Mouse (Mus musculus) kidney, adult 2 months (tissue): ENCODE data around the gene Tbc1d10a.

Experiments
- CTCF ChIP-seq: fragments of 200-500 bp; conservative IDR thresholded peaks from 2 replicates; pipeline ENCODE4 v1.5.1; 2011; ENCODE audit warnings: low read depth, mild to moderate bottlenecking, control low read depth, low read length, moderate library complexity, mixed read lengths; ENCODE audit not compliant: insufficient read depth, insufficient read length
- POLR2A ChIP-seq: fragments of 200-500 bp; IDR thresholded peaks from one replicate; pipeline ENCODE4 v1.6.1; 2011; ENCODE audit warnings: low read depth, low read length, control low read depth

DNA sequence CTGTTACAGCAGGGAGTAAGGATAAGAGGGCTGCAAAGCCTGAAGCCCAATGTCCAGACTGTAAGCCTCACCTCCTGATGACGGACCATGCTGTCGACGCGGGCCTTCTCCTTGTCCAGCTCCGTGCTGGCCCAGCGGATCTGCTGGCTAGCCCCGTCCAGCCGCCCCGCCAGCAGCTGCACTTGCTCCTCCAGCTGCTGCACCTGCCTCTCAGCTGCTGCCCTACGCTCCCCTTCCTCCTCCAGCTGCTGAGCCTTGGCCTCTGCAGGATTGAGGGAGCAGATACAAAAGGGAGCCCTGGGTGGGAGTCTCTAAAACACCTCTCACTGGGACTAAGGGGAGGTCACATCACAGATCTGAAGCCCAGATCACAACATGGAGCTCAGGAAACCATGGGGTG is 39.5 kb upstream of the Tbc1d10a start:
- TF ChIP-seq POLR2A (no peak), CTCF (no peak)
